Mouse (Mus musculus): ENCODE measurements around the gene Msantd2.
A peak's percentile ranks its signal among the peaks of the same experiment; 100 is the strongest.

Msantd2 gene

GRCm38 (mm10) chr9:37541851-37542642, 52.9 kb downstream of the Msantd2 start:
- DNase-seq (ENCODE audit: low spot score): no peak

GRCm38 (mm10) chr9:37543869-37544440, 54.8 kb downstream of the Msantd2 start:
- DNase-seq (ENCODE audit: low spot score): no peak

- peak; percentile 68 for DNase-seq (ENCODE audit: low spot score)
These were observed 55.5 kb downstream of the Msantd2 start for GRCm38 (mm10) chr9:37544447-37545165.

GRCm38 (mm10) chr9:37545166-37545610, 56.1 kb downstream of the Msantd2 start:
- peak; percentile 17 for DNase-seq (ENCODE audit: low spot score)

GRCm38 (mm10) chr9:37545847-37546452, 56.8 kb downstream of the Msantd2 start:
- DNase-seq (ENCODE audit: low spot score): no peak

GRCm38 (mm10) chr9:37546889-37547288, 57.8 kb downstream of the Msantd2 start:
- no peak for DNase-seq (ENCODE audit: low spot score)

- DNase-seq (ENCODE audit: low spot score): no peak
These were observed 61.3 kb downstream of the Msantd2 start for GRCm38 (mm10) chr9:37550435-37550834.

- peak; percentile 18 for DNase-seq (ENCODE audit: low spot score)
These were observed 62.8 kb downstream of the Msantd2 start for GRCm38 (mm10) chr9:37551751-37552531.

- DNase-seq (ENCODE audit: low spot score): peak; percentile 92
These were observed 63.6 kb downstream of the Msantd2 start, which contains the start of gene Nrgn for GRCm38 (mm10) chr9:37552536-37553293. TSS of gene Nrgn (minus strand) at chr9:37552904.

- no peak for DNase-seq (ENCODE audit: low spot score)
These were observed 65.2 kb downstream of the Msantd2 start for GRCm38 (mm10) chr9:37554279-37554678.

GRCm38 (mm10) chr9:37554838-37555748, 66.0 kb downstream of the Msantd2 start, which contains the start of gene Siae:
TSS of gene Siae (plus strand) at chr9:37555698.
- DNase-seq (ENCODE audit: low spot score): no peak

- DNase-seq (ENCODE audit: low spot score): no peak
These were observed 67.2 kb downstream of the Msantd2 start for GRCm38 (mm10) chr9:37556366-37556765.

GRCm38 (mm10) chr9:37560617-37561016, 71.5 kb downstream of the Msantd2 start:
- no peak for DNase-seq (ENCODE audit: low spot score)

GRCm38 (mm10) chr9:37563805-37564204, 74.7 kb downstream of the Msantd2 start:
- no peak for DNase-seq (ENCODE audit: low spot score)

- DNase-seq (ENCODE audit: low spot score): no peak
These were observed 77.9 kb downstream of the Msantd2 start for GRCm38 (mm10) chr9:37567019-37567418.

GRCm38 (mm10) chr9:37567454-37567853, 78.3 kb downstream of the Msantd2 start:
- DNase-seq (ENCODE audit: low spot score): no peak

GRCm38 (mm10) chr9:37567892-37568604, 78.9 kb downstream of the Msantd2 start:
- DNase-seq (ENCODE audit: low spot score): no peak

- DNase-seq (ENCODE audit: low spot score): no peak
These were observed 79.6 kb downstream of the Msantd2 start for GRCm38 (mm10) chr9:37568605-37569214.

All from embryo, embryonic 10.5 days (tissue).